Mouse (Mus musculus) retina, postnatal 1 day (tissue): ENCODE results near the gene Man2b1.
"Not testable (repeated sequence)": the region's sequence is repeated elsewhere in the genome, so short reads cannot be mapped to it uniquely, and the experiment has no call there.

Source experiments
- DNase-seq: peaks from one replicate; pipeline ENCODE4 v3.0.0-alpha.2; 2012

The Man2b1 gene

GRCm38 (mm10) chr8:85123691-85124090 is 40.6 kb downstream of the Man2b1 start:
- no peak for DNase-seq

GRCm38 (mm10) chr8:85132335-85132734 is 49.3 kb downstream of the Man2b1 start:
- no peak for DNase-seq

- not testable (repeated sequence) for DNase-seq
Measured at GRCm38 (mm10) chr8:85135690-85136089, 52.6 kb downstream of the Man2b1 start.

GRCm38 (mm10) chr8:85142516-85142915 is 59.4 kb downstream of the Man2b1 start:
- no peak for DNase-seq
